Mouse (Mus musculus) macrophage (primary cell): ENCODE results near the gene Tuba8. TPM values are rescaled to one million over a fixed set of nuclear protein-coding genes. Genes with fewer than 3 reads are reported as not detected.

Experiments used
- H3K27ac ChIP-seq: fragments of 350-480 bp; formaldehyde crosslinking; 2 replicates; pipeline ENCODE4 v1.9.0; 2021
- H3K36me3 ChIP-seq: fragments of 350-480 bp; formaldehyde crosslinking; 2 replicates; pipeline ENCODE4 v1.9.0; 2021; ENCODE audit errors: inconsistent target
- H3K4me3 ChIP-seq: fragments of 350-480 bp; formaldehyde crosslinking; 2 replicates; pipeline ENCODE4 v1.9.0; 2021; ENCODE audit errors: inconsistent target
- H3K79me2 ChIP-seq: fragments of 350-480 bp; formaldehyde crosslinking; 2 replicates; pipeline ENCODE4 v1.9.0; 2021; ENCODE audit errors: inconsistent target
- WGBS: methylation state at CpG from one replicate; pipeline ENCODE4 v1.1.7; 2026; ENCODE audit warnings: inconsistent platforms; ENCODE audit not compliant: missing documents; 5-methylcytosine and 5-hydroxymethylcytosine counted together
- polyA plus RNA-seq: library from polyadenylated mRNA; stranded (reverse); fragments of 250-400 nt; gene quantifications from 3 replicates; pipeline ENCODE4 v1.2.4, GENCODE M21; 2018; ENCODE audit warnings: inconsistent platforms
- total RNA-seq, 78 experiments: library from RNA; depleted of rRNA; stranded (reverse); fragments of 250-400 nt; gene quantifications; 1 replicate in 9 of 78; 2 replicates in 24 of 78; 3 replicates in 43 of 78; 4 replicates in 2 of 78; pipeline ENCODE4 v1.2.4; 2018; ENCODE audit warnings: inconsistent platforms in 56 of 78

The Tuba8 gene
- total RNA-seq (2018; cell fraction: chromatin; rRNA removed) = under 1 TPM in 2 of 26 experiments, not detected in 24; 0.45 to 0.46 TPM
- total RNA-seq (2018; cell fraction: cytosol; rRNA removed) = under 1 TPM in 8 of 26 experiments, not detected in 18; 0.05 to 0.19 (median 0.07) TPM
- total RNA-seq (2018; cell fraction: nucleus; rRNA removed) = under 1 TPM in 11 of 26 experiments, not detected in 15; 0.20 to 0.69 (median 0.29) TPM
- 0.07 TPM in 1 of 3 replicates, not detected in the others for polyA plus RNA-seq

GRCm38 (mm10) chr6:121210149-121210925 is at the start of gene Tuba8:
Tuba8 (plus strand) TSS chr6:121210696.
- Histone ChIP-seq H3K4me3 (no peak within 1 kb of the TSS), H3K79me2 (no peaks in the 10 kb centered on the region), H3K36me3 (no peaks in the 10 kb centered on the region), H3K27ac (no peak within 1 kb of the TSS)
- 9% methylated on average over 30 of the region's 30 CpGs for WGBS

- H3K79me2 ChIP-seq = no peaks in the 10 kb centered on the region
- 87% methylated on average over 12 of the region's 12 CpGs for WGBS
Observed at GRCm38 (mm10) chr6:121162616-121163015, 47.9 kb upstream of the Tuba8 start.

GRCm38 (mm10) chr6:121166098-121166552 is 44.4 kb upstream of the Tuba8 start:
- H3K27ac ChIP-seq = no peak overlapping the region
- 95% methylated on average over 10 of the region's 10 CpGs for WGBS
- H3K4me3 ChIP-seq = no peak overlapping the region
- no peaks in the 10 kb centered on the region for H3K36me3 ChIP-seq
- no peaks in the 10 kb centered on the region for H3K79me2 ChIP-seq

More at GRCm38 (mm10) chr6:121162616-121163015, 47.9 kb upstream of the Tuba8 start:
- Histone ChIP-seq H3K27ac (no peak overlapping the region), H3K4me3 (no peak overlapping the region), H3K36me3 (no peaks in the 10 kb centered on the region)

GRCm38 (mm10) chr6:121167381-121167975 is 43.0 kb upstream of the Tuba8 start:
- H3K27ac ChIP-seq = no peak overlapping the region
- WGBS = 79% methylated on average over 7 of the region's 7 CpGs
- H3K4me3 ChIP-seq = no peak overlapping the region
- H3K79me2 ChIP-seq = no peaks in the 10 kb centered on the region
- H3K36me3 ChIP-seq = no peaks in the 10 kb centered on the region

- no peak overlapping the region for H3K27ac ChIP-seq
- H3K4me3 ChIP-seq = no peak overlapping the region
- H3K36me3 ChIP-seq = no peaks in the 10 kb centered on the region
- no peaks in the 10 kb centered on the region for H3K79me2 ChIP-seq
- 91% methylated on average over 6 of the region's 6 CpGs for WGBS
Observed at GRCm38 (mm10) chr6:121171102-121171501, 39.4 kb upstream of the Tuba8 start.

GRCm38 (mm10) chr6:121173471-121173870 is 37.0 kb upstream of the Tuba8 start:
- WGBS = 72% methylated on average over 5 of the region's 5 CpGs
- Histone ChIP-seq H3K4me3 (no peak overlapping the region), H3K27ac (no peak overlapping the region), H3K79me2 (no peaks in the 10 kb centered on the region), H3K36me3 (no peaks in the 10 kb centered on the region)

GRCm38 (mm10) chr6:121174761-121175160 is 35.7 kb upstream of the Tuba8 start:
- no peak overlapping the region for H3K27ac ChIP-seq
- WGBS = 92% methylated on average over 6 of the region's 6 CpGs
- H3K36me3 ChIP-seq = no peaks in the 10 kb centered on the region

GRCm38 (mm10) chr6:121176011-121176730 is 34.3 kb upstream of the Tuba8 start:
- no peak overlapping the region for H3K27ac ChIP-seq
- no peaks in the 10 kb centered on the region for H3K79me2 ChIP-seq
- no peak overlapping the region for H3K4me3 ChIP-seq
- H3K36me3 ChIP-seq = no peaks in the 10 kb centered on the region
- 59% methylated on average over 14 of the region's 14 CpGs for WGBS

More at GRCm38 (mm10) chr6:121174761-121175160, 35.7 kb upstream of the Tuba8 start:
- Histone ChIP-seq H3K4me3 (no peak overlapping the region), H3K79me2 (no peaks in the 10 kb centered on the region)

- Histone ChIP-seq H3K4me3 (no peak overlapping the region), H3K79me2 (no peaks in the 10 kb centered on the region), H3K36me3 (no peaks in the 10 kb centered on the region), H3K27ac (no peak overlapping the region)
- 84% methylated on average over 4 of the region's 4 CpGs for WGBS
Observed at GRCm38 (mm10) chr6:121176731-121177098, 33.8 kb upstream of the Tuba8 start.

GRCm38 (mm10) chr6:121177118-121177708 is 33.3 kb upstream of the Tuba8 start:
- 93% methylated on average over 7 of the region's 7 CpGs for WGBS
- H3K36me3 ChIP-seq = no peaks in the 10 kb centered on the region
- H3K4me3 ChIP-seq = no peak overlapping the region
- no peaks in the 10 kb centered on the region for H3K79me2 ChIP-seq
- H3K27ac ChIP-seq = no peak overlapping the region

GRCm38 (mm10) chr6:121178700-121179358 is 31.7 kb upstream of the Tuba8 start:
- Histone ChIP-seq H3K4me3 (no peak overlapping the region), H3K79me2 (no peaks in the 10 kb centered on the region), H3K36me3 (no peaks in the 10 kb centered on the region), H3K27ac (no peak overlapping the region)
- 75% methylated on average over 6 of the region's 7 CpGs for WGBS

- H3K27ac ChIP-seq = no peak overlapping the region
- 53% methylated on average over 7 of the region's 7 CpGs for WGBS
- no peaks in the 10 kb centered on the region for H3K79me2 ChIP-seq
- no peak overlapping the region for H3K4me3 ChIP-seq
- H3K36me3 ChIP-seq = no peaks in the 10 kb centered on the region
Observed at GRCm38 (mm10) chr6:121179846-121180245, 30.6 kb upstream of the Tuba8 start.

- 4% methylated on average over 32 of the region's 32 CpGs for WGBS
Observed at GRCm38 (mm10) chr6:121183414-121184173, 26.9 kb upstream of the Tuba8 start, which contains the start of gene Pex26. Pex26 (plus strand) TSS chr6:121183667.

More at GRCm38 (mm10) chr6:121183414-121184173, 26.9 kb upstream of the Tuba8 start, which contains the start of gene Pex26:
- Histone ChIP-seq H3K4me3 (peak within 1 kb of the TSS; percentile 73), H3K36me3 (peaks cover 4% of the 10 kb centered on the region; the same call in 1 of the 2 replicates), H3K27ac (no peak within 1 kb of the TSS), H3K79me2 (no peaks in the 10 kb centered on the region)
